Mouse (Mus musculus): ENCODE results near the gene Trp53rka.

- TF ChIP-seq CTCF (IDR thresholded peaks at IDR 0.05; ENCODE audit: low read depth) (no peak), EP300 (IDR thresholded peaks at IDR 0.05; ENCODE audit: low read depth) (no peak)
These were observed 32.5 kb upstream of the Trp53rka start for GRCm38 (mm10) chr2:165525609-165526008.

Data from heart, postnatal 0 days (tissue).